Mouse (Mus musculus): ENCODE results near the gene Ms4a6c.
"Not testable (repeated sequence)": the region's sequence is repeated elsewhere in the genome, so short reads cannot be mapped to it uniquely, and the experiment has no call there.

Gene Ms4a6c

GRCm38 (mm10) chr19:11501326-11501725 is 32.2 kb downstream of the Ms4a6c start:
- DNase-seq (ENCODE audit: low spot score in 2 of 2), result no peak

- no peak for DNase-seq (ENCODE audit: low spot score in 2 of 2)
Measured at GRCm38 (mm10) chr19:11504857-11505256, 35.7 kb downstream of the Ms4a6c start.

- no peak for DNase-seq (ENCODE audit: low spot score in 2 of 2)
Measured at GRCm38 (mm10) chr19:11513458-11513857, 44.3 kb downstream of the Ms4a6c start.

- DNase-seq (ENCODE audit: low spot score in 2 of 2), result no peak
Measured at GRCm38 (mm10) chr19:11516246-11516645, 47.1 kb downstream of the Ms4a6c start, which contains the start of gene Ms4a6b. TSS of gene Ms4a6b (plus strand) at chr19:11516512.

GRCm38 (mm10) chr19:11516845-11517244 is 47.7 kb downstream of the Ms4a6c start:
- DNase-seq (ENCODE audit: low spot score in 2 of 2), result no peak

GRCm38 (mm10) chr19:11517373-11517772 is 48.2 kb downstream of the Ms4a6c start:
- not testable (repeated sequence) for DNase-seq (ENCODE audit: low spot score in 2 of 2)

- DNase-seq (ENCODE audit: low spot score in 2 of 2), result not testable (repeated sequence)
Measured at GRCm38 (mm10) chr19:11518356-11518755, 49.2 kb downstream of the Ms4a6c start.

GRCm38 (mm10) chr19:11520146-11520545 is 51.0 kb downstream of the Ms4a6c start:
- no peak for DNase-seq (ENCODE audit: low spot score in 2 of 2)

Data from urinary bladder, adult 18-20 months (tissue).